Mouse (Mus musculus): ENCODE measurements at regions not wholly inside any gene's neighbourhood (a gene's known extent, or its start where the extent isn't known, plus 50 kb on each side); places are given as distances from the start of the nearest gene placed in this dataset.

DNA sequence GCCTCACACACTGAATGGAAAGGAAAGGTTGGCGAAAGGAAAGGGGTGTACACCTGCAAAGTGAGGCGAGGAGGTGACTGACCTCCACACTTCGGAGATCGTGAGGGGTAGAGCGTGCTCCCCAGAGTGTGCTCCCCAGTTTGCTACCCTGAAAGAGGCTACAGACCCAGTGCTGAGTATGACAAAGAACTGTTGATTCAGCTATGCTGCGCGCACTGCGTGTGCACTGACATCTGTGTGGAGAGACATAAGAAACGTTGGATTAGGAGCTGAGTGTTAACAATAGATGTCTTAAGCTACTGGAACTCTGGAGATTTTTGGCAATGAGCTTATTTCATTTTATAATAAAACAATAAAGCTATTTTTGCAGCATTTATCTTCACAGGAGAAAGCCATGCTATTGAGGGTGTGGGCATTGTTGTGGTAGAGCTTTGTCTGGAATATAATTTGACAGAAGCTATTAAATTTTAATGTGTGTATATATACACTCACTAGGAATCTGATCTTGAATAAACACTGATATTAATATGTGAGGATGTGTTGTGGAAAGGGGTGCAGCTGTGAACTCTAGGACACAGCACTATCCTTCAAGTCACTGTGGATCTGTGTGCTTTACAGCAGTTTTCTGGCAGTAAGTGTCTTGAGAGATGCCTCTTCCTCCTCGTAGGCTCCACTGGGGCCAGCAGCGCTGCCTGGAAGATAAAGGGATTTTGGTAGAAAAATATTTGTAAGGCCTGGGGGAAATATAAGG lies 271.2 kb upstream of the Zfp637 start:
- no peaks in the 10 kb centered on the region for H3K9me3 ChIP-seq (ENCODE audit: low read length)
- H3K27ac ChIP-seq (ENCODE audit: low read length): no peak overlapping the region
- H3K9ac ChIP-seq (replicated peaks; ENCODE audit: low read depth): no peak overlapping the region
- no peak overlapping the region for H3K4me2 ChIP-seq (replicated peaks; ENCODE audit: low read depth, low read length)
- no peaks in the 10 kb centered on the region; the same call in 1 of the 2 replicates for H3K4me1 ChIP-seq (ENCODE audit: insufficient read depth, low read depth, low read length)
- no peak overlapping the region for H3K4me3 ChIP-seq (ENCODE audit: low read depth, low read length)
- no peaks in the 10 kb centered on the region for H3K36me3 ChIP-seq (ENCODE audit: insufficient read depth, low read length)
- WGBS: 59% methylated on average over 11 of the region's 11 CpGs
- no peak for ATAC-seq
- DNase-seq (ENCODE audit: low spot score): peak; percentile 26
- TF ChIP-seq EP300 (IDR thresholded peaks at IDR 0.05) (no peak), CTCF (IDR thresholded peaks at IDR 0.05) (no peak)
- H3K27me3 ChIP-seq (replicated peaks; ENCODE audit: insufficient read depth, low read length): no peaks in the 10 kb centered on the region

DNA sequence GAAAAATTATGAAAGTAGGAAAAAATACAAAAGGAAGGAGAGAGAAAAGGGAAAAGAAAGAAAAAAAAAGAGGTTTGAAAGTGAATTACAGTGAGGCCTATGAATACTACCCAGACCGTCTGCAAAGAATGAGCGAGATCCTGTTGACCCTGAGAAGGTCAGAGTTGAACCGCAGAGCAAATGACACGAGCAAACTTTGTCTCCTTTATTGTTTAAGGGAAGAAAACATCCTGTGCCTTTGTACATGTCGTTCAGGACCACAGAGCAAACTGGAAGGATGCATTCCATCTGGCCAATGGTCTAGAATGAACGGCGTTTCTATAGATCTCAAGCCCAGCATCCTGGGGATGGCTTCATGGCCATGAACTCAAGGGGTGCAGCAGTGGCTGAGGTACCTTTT lies 270.6 kb upstream of the Zfp637 start:
- no peak for ATAC-seq
- Histone ChIP-seq H3K9me3 (ENCODE audit: low read length) (no peaks in the 10 kb centered on the region), H3K27ac (ENCODE audit: low read length) (no peak overlapping the region), H3K4me1 (ENCODE audit: insufficient read depth, low read depth, low read length) (no peaks in the 10 kb centered on the region; the same call in 1 of the 2 replicates), H3K27me3 (replicated peaks; ENCODE audit: insufficient read depth, low read length) (no peaks in the 10 kb centered on the region), H3K4me2 (replicated peaks; ENCODE audit: low read depth, low read length) (no peak overlapping the region), H3K4me3 (ENCODE audit: low read depth, low read length) (no peak overlapping the region), H3K36me3 (ENCODE audit: insufficient read depth, low read length) (no peaks in the 10 kb centered on the region), H3K9ac (replicated peaks; ENCODE audit: low read depth) (no peak overlapping the region)
- DNase-seq (ENCODE audit: low spot score): no peak
- TF ChIP-seq EP300 (IDR thresholded peaks at IDR 0.05): no peak
- TF ChIP-seq CTCF (IDR thresholded peaks at IDR 0.05): no peak
- 33% methylated on average over 7 of the region's 7 CpGs for WGBS

DNA sequence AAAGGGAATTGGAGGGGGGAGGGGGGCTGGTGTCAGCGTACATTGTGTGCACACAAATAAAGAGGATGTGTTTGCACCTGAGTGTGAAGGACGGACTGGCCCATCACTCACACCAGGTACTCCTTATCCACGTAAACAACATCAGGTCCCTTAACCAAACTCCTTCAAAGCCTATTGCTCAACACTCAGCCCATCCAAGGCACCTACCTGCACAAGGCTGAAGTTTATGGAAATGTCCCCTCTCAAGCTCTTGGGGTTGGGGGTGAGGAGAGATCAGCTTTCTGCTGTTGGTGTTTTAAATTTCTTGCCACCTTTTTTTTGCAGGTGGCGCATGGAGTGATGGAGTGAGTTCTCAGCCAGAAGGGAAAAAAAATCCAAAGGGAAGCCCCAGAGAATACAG lies 270.2 kb upstream of the Zfp637 start:
- no peak for DNase-seq (ENCODE audit: low spot score)
- Histone ChIP-seq H3K36me3 (ENCODE audit: insufficient read depth, low read length) (no peaks in the 10 kb centered on the region), H3K9me3 (ENCODE audit: low read length) (no peaks in the 10 kb centered on the region), H3K4me1 (ENCODE audit: insufficient read depth, low read depth, low read length) (no peaks in the 10 kb centered on the region; the same call in 1 of the 2 replicates), H3K27me3 (replicated peaks; ENCODE audit: insufficient read depth, low read length) (no peaks in the 10 kb centered on the region), H3K4me2 (replicated peaks; ENCODE audit: low read depth, low read length) (no peak overlapping the region), H3K27ac (ENCODE audit: low read length) (no peak overlapping the region), H3K9ac (replicated peaks; ENCODE audit: low read depth) (no peak overlapping the region), H3K4me3 (ENCODE audit: low read depth, low read length) (no peak overlapping the region)
- ATAC-seq: no peak
- no peak for TF ChIP-seq CTCF (IDR thresholded peaks at IDR 0.05)
- TF ChIP-seq EP300 (IDR thresholded peaks at IDR 0.05): no peak
- WGBS: 72% methylated on average over 4 of the region's 4 CpGs

DNA sequence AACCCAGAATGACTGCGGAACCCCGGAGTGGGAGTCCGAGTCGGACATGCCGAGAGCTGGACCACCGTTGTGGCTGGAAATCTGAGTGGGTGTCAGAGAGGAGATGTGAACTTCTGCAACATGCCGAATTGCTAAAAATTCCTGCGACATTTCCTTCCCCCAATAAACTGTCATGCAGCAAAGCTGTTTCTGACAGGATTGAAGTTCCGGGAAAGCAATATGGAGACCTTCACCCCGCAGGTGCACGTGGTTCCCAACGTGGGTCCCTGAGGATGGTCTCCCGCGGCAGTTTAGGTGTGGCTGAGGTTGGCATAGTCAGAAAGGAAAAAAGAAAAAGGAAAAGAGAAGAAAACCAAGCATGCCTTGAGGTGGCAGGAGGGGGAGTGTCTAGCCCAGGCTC lies 269.0 kb upstream of the Zfp637 start:
- TF ChIP-seq EP300 (IDR thresholded peaks at IDR 0.05) (no peak), CTCF (IDR thresholded peaks at IDR 0.05) (no peak)
- no peak overlapping the region for H3K27ac ChIP-seq (ENCODE audit: low read length)
- no peaks in the 10 kb centered on the region for H3K4me1 ChIP-seq (ENCODE audit: insufficient read depth, low read depth, low read length)
- H3K27me3 ChIP-seq (replicated peaks; ENCODE audit: insufficient read depth, low read length): no peaks in the 10 kb centered on the region
- no peaks in the 10 kb centered on the region for H3K36me3 ChIP-seq (ENCODE audit: insufficient read depth, low read length)
- 61% methylated on average over 14 of the region's 14 CpGs for WGBS
- no peak overlapping the region for H3K4me2 ChIP-seq (replicated peaks; ENCODE audit: low read depth, low read length)
- ATAC-seq (no peak), DNase-seq (ENCODE audit: low spot score) (no peak)
- H3K9ac ChIP-seq (replicated peaks; ENCODE audit: low read depth): no peak overlapping the region
- no peaks in the 10 kb centered on the region for H3K9me3 ChIP-seq (ENCODE audit: low read length)
- H3K4me3 ChIP-seq (ENCODE audit: low read depth, low read length): no peak overlapping the region

DNA sequence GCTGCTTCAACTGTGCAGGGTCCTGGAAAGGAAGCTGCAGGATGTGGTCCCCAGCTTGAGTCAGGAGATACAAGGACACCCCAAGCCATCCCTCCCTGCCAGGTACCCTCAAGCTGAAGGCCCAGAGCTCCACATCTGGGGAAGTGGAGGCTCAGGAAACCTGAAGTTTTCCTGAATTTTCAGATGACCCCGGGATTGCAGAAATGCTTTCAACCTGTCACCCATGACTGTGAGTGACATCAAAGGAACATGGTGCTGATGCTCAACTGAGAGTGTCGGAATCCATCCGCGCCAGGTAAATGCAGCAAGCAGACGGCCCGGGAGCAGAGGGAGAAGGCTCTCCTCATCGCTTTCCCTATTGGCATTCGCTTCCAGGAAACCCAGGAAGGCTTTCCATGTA lies 267.6 kb upstream of the Zfp637 start:
- Histone ChIP-seq H3K27ac (ENCODE audit: low read length) (no peak overlapping the region), H3K9me3 (ENCODE audit: low read length) (no peaks in the 10 kb centered on the region), H3K4me1 (ENCODE audit: insufficient read depth, low read depth, low read length) (no peaks in the 10 kb centered on the region), H3K4me2 (replicated peaks; ENCODE audit: low read depth, low read length) (no peak overlapping the region), H3K9ac (replicated peaks; ENCODE audit: low read depth) (no peak overlapping the region), H3K4me3 (ENCODE audit: low read depth, low read length) (no peak overlapping the region), H3K27me3 (replicated peaks; ENCODE audit: insufficient read depth, low read length) (no peaks in the 10 kb centered on the region), H3K36me3 (ENCODE audit: insufficient read depth, low read length) (no peaks in the 10 kb centered on the region)
- TF ChIP-seq CTCF (IDR thresholded peaks at IDR 0.05) (no peak), EP300 (IDR thresholded peaks at IDR 0.05) (no peak)
- WGBS: 91% methylated on average over 8 of the region's 8 CpGs
- DNase-seq (ENCODE audit: low spot score) (no peak), ATAC-seq (no peak)

DNA sequence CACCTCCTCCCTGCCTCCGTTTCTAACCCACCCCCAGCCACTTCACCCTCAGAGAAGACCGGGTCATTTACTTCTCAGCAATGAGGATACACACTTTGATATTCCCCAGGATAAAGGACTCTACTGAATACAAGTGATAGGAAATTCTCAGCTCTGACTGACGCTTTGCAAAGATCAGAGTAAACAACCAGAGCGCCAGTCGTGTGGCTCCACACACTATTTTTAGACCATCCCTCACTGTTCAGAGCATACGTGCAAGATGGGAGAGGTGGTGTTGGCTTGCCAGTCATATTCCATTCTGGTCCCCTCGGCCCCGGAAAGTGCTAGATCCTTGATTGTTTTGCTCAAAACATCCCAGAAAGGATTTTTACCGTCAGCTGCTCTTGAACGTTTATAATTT lies 266.8 kb upstream of the Zfp637 start:
- WGBS: 34% methylated on average over 10 of the region's 10 CpGs
- Histone ChIP-seq H3K4me3 (ENCODE audit: low read depth, low read length) (no peak overlapping the region), H3K4me2 (replicated peaks; ENCODE audit: low read depth, low read length) (no peak overlapping the region), H3K9me3 (ENCODE audit: low read length) (no peaks in the 10 kb centered on the region), H3K27ac (ENCODE audit: low read length) (no peak overlapping the region), H3K27me3 (replicated peaks; ENCODE audit: insufficient read depth, low read length) (no peaks in the 10 kb centered on the region), H3K36me3 (ENCODE audit: insufficient read depth, low read length) (no peaks in the 10 kb centered on the region), H3K4me1 (ENCODE audit: insufficient read depth, low read depth, low read length) (no peaks in the 10 kb centered on the region), H3K9ac (replicated peaks; ENCODE audit: low read depth) (no peak overlapping the region)
- no peak for ATAC-seq
- DNase-seq (ENCODE audit: low spot score): no peak
- TF ChIP-seq CTCF (IDR thresholded peaks at IDR 0.05): no peak
- no peak for TF ChIP-seq EP300 (IDR thresholded peaks at IDR 0.05)

All from lung, postnatal 0 days (tissue).